Mouse (Mus musculus) adrenal gland, postnatal 36 days (tissue): Measurements from ENCODE around the gene Ensa. TPM values are rescaled to one million over a fixed set of nuclear protein-coding genes. Genes with fewer than 3 reads are reported as not detected.
"Not testable (repeated sequence)": the region's sequence is repeated elsewhere in the genome, so short reads cannot be mapped to it uniquely, and the experiment has no call there.

Source experiments
- DNase-seq, 2 experiments: peaks; one replicate each; pipeline ENCODE4 v3.0.0; 2021; ENCODE audit warnings: mixed read lengths in 1 of 2
- total RNA-seq, 2 experiments: library from RNA; stranded (reverse); gene quantifications; 2 replicates each; pipeline ENCODE4 v1.2.3; 2021

Ensa gene
- total RNA-seq, 2 experiments from 2014 or later = 83.6 to 107 TPM

- DNase-seq = no peak
Observed at GRCm38 (mm10) chr3:95662724-95663449, 38.1 kb downstream of the Ensa start.

DNA sequence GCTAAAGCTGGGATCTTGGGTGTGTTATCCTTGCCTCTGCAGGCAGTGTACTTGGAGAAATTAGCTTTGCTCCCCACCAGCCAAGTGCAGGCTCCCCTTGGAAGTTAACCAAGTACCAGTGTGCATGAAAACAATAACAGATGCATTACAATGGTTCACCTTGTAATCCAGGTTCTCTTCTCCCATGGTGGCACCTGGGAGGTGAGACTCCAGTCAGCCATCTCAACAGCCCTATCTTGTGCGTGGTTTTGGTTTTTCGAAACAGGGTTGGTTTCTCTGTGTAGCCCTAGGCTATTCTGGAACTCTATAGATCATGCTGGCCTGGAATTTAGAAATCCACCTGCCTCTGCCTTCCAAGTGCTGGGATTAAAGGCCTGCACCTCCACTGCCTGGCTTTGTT, 38.7 kb downstream of the Ensa start:
- DNase-seq = no peak

DNA sequence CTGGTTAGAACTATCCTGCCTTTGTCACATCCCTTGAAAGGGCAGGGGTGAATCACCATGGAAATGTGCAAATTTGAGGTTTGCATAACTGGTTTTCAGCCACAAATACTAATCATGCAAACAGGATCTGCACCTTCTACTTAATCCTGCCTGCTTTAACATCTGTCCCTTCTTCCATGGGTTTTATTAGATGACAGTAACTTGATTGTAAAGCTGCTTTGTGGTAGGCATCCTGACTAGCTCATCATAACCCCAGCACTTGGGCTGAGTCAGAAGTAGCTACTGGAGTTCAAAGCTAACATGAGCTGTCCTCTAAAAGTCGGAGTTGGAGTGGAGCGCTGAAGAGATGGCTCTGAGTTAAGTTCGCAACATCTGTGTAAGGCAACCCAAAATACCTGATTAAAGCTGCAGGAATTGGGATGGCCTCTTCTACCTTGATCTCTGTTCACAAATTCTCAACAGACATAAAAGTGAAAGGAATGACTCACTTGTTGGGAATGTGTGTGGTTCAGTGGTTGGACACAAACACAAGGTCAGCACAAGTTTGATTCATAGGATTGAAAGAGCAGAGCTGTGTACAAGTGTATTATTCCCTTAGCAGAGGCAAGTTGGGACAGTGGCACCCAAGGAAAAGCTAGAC, 39.3 kb downstream of the Ensa start:
- DNase-seq = no peak

GRCm38 (mm10) chr3:95664940-95665352, 40.2 kb downstream of the Ensa start:
- no peak for DNase-seq

- DNase-seq = peak; percentile 84 to 90
Observed at GRCm38 (mm10) chr3:95666124-95666844, 41.5 kb downstream of the Ensa start.

DNA sequence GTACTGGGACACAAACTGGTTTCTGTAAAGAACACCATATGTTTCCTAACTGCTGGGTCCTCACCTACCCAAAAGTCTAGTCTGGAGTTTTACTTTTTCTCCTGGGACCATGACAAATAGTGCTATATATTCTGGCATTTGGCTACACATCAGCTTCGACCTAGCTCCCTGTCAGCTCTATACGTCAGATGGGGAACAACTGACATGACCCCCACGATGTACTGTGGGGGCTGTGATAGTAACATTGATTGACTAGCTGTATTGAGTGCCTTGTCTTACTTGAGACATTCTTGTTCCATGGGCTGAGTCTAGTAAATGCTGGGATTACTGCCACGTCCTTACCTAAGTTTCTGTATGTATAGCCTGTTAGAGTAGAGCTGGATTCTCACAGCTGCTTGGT, 42.7 kb downstream of the Ensa start:
- no peak for DNase-seq

DNA sequence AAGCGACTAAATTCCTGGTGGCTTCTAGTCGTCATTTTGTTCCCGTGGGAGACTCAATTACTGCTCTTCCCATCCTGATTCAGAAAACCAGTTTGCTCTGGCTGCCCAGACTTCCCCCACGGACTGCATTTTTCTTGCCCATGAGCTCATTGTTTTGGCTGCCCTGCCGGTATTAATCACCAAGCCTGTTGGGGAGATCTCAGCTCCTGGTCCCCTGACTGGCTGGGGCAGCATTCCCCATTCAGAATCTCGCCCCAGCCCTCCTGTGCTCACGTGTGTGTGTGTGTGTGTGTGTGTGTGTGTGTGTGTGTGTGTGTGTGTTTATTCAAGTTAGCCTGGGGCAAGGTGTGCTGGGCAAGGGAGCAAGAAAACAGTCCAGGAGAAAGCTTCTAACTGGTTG, 43.2 kb downstream of the Ensa start:
- peak; percentile 79 to 82 for DNase-seq

GRCm38 (mm10) chr3:95668589-95669308, 44.0 kb downstream of the Ensa start:
- DNase-seq = no peak

DNA sequence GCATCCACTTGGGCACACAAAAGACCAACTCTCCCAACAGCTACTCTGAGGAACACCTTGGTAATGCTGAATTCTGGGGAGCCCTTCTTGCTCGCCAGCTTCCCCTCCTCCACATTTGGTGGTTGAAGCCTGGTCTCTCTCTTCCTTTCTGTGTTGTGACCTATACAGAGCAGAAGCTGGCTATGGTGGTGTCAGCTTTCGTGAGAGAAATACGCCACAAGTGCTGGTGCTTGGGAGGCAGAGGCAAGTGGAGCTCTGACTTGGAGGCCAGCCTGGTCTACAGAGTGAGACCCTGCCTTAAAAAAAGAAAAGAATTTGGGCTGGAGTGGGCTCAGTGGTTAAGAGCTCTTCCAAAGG, 44.5 kb downstream of the Ensa start:
- DNase-seq = no peak

- not testable (repeated sequence) for DNase-seq
Observed at GRCm38 (mm10) chr3:95670419-95670818, 45.6 kb downstream of the Ensa start.

- DNase-seq = no peak
Observed at GRCm38 (mm10) chr3:95671201-95671600, 46.4 kb downstream of the Ensa start.

DNA sequence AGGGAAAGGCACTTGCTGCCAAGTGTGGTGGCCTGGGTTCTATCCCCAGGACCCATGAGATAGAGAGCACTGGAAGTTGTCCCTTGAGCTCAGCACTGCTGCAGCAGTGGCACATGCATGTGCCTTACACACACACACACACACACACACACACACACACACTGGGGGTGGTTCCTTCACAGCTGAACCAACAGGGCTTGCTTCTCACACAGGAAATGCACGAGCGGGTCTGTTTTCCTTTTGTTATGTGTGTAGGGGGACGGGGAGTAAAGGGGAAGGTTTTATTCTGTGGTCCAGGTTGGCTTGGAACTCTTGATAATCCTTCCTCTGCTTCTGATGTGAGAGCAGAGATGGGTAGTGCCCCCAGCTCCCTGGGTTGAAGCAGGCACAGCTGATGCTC, 47.7 kb downstream of the Ensa start:
- DNase-seq = no peak

DNA sequence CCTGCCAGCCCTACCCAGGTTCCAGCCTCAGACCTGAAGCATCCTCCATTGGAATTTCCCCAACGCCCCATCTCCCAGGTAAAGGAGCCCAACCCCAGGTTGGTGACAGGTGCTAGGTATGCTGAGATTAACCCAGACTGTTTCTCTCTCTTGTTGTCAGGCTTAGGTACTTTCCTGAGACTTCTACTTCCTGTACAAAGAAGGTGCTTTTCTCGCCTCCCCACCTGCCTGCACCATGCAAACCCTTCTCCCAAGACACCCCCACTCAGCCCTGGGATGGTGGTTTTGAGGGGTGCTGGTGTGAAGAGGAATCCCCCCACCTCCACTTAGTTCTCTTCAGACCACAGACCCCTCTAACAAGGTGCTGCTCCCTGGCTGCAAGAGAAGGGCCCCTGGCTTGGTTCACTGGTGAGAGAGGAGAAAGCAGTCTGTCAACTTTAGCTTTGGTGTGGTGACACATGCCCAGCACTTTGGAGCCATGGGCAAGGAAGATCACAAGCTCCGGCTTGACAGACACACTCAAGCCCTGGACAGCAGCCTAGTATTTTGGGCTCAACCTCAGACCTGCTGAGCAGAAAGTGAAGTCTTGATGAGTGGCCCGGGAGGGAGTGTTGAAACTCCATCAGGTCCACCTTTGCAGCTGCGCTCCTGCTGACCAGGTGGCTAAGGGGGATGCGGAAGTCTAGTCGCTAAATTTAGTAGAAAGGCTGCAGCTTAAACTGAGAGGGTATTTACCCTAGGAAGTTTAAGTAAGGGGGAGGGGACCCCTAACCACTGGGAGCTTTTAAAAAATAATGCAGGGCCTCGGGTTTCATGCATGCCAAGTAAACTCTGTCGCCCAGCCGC, 48.3 kb downstream of the Ensa start:
- DNase-seq = no peak

- no peak for DNase-seq
Observed at GRCm38 (mm10) chr3:95673707-95674211, 49.0 kb downstream of the Ensa start.

DNA sequence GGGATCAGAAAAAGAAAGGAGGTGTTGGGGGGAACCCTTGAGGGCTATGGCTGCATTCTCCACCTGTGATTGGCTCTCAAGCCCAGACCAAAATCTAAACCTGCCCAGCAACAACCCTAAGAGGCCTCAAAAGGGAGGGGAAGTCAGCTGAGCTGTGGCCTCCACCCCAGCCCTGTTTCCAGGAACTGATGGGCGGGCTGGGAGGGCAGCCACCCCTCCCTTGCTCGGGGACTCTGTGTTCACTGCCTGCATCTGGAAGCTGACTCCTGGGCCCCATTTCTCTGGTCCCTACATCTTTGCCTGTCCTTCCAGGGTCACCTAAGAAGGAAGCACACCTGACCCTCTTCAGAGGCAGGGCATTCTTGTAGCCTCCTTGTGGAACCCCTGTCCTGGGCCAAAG, 49.4 kb downstream of the Ensa start:
- peak; percentile 81 to 86 for DNase-seq

GRCm38 (mm10) chr3:95674812-95675211, 50.0 kb downstream of the Ensa start:
- peak in 1 of 2 experiments; percentile 50 for DNase-seq

- DNase-seq = peak; percentile 85 to 90
Observed at GRCm38 (mm10) chr3:95675301-95676092, 50.7 kb downstream of the Ensa start.

DNA sequence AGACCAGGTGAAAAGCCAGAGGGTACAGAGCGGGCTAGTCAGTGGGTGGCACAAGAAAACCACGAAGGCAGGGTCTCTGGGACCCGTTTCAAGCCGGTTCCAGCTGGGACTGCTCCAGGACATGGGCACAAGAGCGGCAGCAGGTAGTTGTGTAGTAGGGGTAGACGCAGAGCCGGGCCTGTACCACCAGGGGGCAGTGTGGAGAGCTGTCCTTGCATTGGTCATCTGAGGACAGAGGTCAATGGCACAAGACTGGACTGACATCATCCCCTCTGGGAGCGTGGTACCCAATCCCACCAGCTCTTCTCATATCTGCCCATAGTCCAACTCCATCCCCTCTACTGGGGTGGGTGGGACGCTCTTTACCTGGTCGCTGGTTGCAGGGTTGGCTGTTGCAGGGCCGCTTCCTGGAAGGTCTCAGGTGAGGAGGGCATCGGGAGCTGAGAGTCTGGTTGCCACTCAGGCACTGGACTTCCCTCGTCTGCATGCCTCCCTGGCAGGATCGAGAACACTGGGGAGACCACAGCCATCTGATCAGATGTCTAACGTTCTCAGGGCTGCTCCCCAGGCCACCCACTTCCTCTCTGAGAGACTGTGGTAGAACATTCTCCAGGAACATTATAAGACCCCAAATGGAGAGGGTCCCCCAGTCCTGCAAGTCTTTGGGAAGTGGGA, 52.1 kb downstream of the Ensa start:
- peak; percentile 85 to 90 for DNase-seq

- DNase-seq = no peak
Observed at GRCm38 (mm10) chr3:95677420-95678090, 52.8 kb downstream of the Ensa start.
